Mouse (Mus musculus): ENCODE measurements around the gene Drg1. TPM values are rescaled to one million over a fixed set of nuclear protein-coding genes. Genes with fewer than 3 reads are reported as not detected.
"Not testable (repeated sequence)": the region's sequence is repeated elsewhere in the genome, so short reads cannot be mapped to it uniquely, and the experiment has no call there.

The Drg1 gene
- polyA plus RNA-seq, 1 experiment from 2014 or later = 283 TPM

DNA sequence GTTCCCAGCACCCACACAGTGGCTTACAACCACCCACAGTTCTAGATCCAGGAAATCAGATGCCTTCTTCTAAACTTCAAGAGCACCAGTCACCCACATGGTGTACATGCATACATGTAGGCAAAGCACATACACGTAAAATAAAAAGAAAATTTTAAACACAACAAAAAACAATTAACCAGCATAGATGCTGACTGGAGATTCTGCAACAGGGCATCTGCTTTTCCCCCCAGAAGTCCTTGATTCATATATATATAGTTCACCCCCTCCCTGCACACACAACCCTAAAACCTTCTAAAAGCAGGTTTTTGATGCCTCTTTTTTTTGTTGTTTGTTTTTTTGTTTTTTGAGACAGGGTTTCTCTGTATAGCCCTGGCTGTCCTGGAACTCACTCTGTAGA is 83.5 kb downstream of the Drg1 start:
- DNase-seq (ENCODE audit: low spot score) = not testable (repeated sequence)

DNA sequence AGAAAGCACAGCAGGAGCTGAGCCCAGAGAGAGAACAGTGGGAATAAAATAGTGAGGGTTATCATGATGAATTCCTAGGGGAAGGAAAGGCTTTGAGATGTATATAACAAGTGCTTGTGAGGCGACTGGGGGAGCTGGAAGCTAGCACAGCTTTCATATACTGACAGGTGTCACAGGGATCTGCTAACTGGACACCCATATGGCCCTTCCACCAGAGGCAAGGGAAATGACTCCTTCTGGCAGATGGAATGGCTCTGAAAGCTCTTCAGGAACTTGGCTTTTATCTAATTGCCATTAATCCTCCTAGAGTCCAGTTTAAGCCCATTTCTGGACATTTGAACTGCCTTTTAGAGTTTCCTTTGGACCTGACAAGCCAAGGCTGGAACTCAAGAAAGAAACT is 84.2 kb downstream of the Drg1 start:
- not testable (repeated sequence) for ATAC-seq; H3K27me3 ChIP-seq (replicated peaks; ENCODE audit: control insufficient read depth, insufficient read depth, low read length); H3K27ac ChIP-seq (ENCODE audit: low read depth, low read length); H3K4me1 ChIP-seq (ENCODE audit: control insufficient read depth, insufficient read depth, low read length); H3K4me3 ChIP-seq (ENCODE audit: low read depth, low read length); H3K4me2 ChIP-seq (ENCODE audit: low read length); H3K9me3 ChIP-seq (replicated peaks; ENCODE audit: control insufficient read depth, low read length); H3K36me3 ChIP-seq (ENCODE audit: control insufficient read depth, insufficient read depth, low read length); DNase-seq (ENCODE audit: low spot score); H3K9ac ChIP-seq (ENCODE audit: low read length)
- WGBS = 53% methylated on average over 1 of the region's 1 CpGs

More for the DNA sequence above, 83.5 kb downstream of the Drg1 start:
- H3K4me2 ChIP-seq (ENCODE audit: low read length); H3K36me3 ChIP-seq (ENCODE audit: control insufficient read depth, insufficient read depth, low read length); H3K4me1 ChIP-seq (ENCODE audit: control insufficient read depth, insufficient read depth, low read length); H3K27me3 ChIP-seq (replicated peaks; ENCODE audit: control insufficient read depth, insufficient read depth, low read length); ATAC-seq; H3K9me3 ChIP-seq (replicated peaks; ENCODE audit: control insufficient read depth, low read length); H3K4me3 ChIP-seq (ENCODE audit: low read depth, low read length); H3K9ac ChIP-seq (ENCODE audit: low read length); H3K27ac ChIP-seq (ENCODE audit: low read depth, low read length): not testable (repeated sequence)
- 100% methylated on average over 1 of the region's 1 CpGs for whole genome bisulfite sequencing

DNA sequence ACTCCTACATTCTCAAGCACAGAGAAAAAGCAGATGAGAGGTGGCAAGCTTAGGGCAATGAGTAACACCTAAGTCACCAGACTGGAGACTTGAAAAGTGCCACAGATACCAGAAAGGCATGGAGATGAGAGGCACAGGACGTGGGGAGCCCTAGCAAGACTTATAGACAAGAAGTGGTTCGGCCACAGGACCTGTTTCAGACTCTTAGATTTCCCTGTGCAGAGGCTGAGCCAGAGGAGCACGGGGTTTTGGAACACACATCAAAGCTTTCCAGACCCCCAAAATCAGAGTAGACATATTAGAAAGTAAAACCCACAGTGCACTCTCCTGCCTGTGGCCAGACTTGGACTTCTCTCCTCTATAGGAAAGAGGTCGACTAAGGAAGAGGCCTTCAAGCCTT is 85.0 kb downstream of the Drg1 start:
- H3K27ac ChIP-seq (ENCODE audit: low read depth, low read length); DNase-seq (ENCODE audit: low spot score); H3K36me3 ChIP-seq (ENCODE audit: control insufficient read depth, insufficient read depth, low read length); H3K4me1 ChIP-seq (ENCODE audit: control insufficient read depth, insufficient read depth, low read length); ATAC-seq; H3K9me3 ChIP-seq (replicated peaks; ENCODE audit: control insufficient read depth, low read length); H3K9ac ChIP-seq (ENCODE audit: low read length); H3K27me3 ChIP-seq (replicated peaks; ENCODE audit: control insufficient read depth, insufficient read depth, low read length); H3K4me3 ChIP-seq (ENCODE audit: low read depth, low read length); H3K4me2 ChIP-seq (ENCODE audit: low read length): not testable (repeated sequence)
- 63% methylated on average over 4 of the region's 4 CpGs for WGBS

DNA sequence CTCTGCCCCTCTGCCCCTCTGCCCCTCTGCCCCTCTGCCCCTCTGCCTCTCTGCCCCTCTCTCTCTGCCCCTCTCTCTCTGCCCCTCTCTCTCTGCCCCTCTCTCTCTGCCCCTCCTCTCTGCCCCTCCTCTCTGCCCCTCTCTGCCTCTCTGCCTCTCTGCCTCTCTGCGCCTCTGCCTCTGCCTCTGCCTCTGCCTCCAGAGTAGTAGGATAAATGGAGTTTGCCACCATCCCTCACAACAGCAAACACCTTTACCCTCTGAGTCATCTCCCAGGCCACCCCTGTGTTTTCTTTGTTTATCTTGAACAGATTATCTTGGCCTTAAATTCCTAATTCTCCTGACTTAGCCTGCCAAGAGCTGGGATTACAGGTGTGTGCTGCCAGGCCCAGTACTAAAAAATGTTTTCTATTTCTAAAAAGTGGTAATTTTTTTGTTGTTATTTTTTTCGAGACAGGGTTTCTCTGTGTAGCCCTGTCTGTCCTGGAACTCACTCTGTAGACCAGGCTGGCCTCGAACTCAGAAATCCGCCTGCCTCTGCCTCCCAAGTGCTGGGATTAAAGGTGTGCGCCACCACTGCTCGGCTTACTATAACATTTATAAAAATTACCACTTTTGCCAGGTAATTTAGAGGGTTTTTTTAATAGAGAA is 85.6 kb downstream of the Drg1 start:
- not testable (repeated sequence) for H3K27ac ChIP-seq (ENCODE audit: low read depth, low read length); H3K4me2 ChIP-seq (ENCODE audit: low read length); H3K4me3 ChIP-seq (ENCODE audit: low read depth, low read length); ATAC-seq; H3K27me3 ChIP-seq (replicated peaks; ENCODE audit: control insufficient read depth, insufficient read depth, low read length); H3K4me1 ChIP-seq (ENCODE audit: control insufficient read depth, insufficient read depth, low read length); H3K9ac ChIP-seq (ENCODE audit: low read length); H3K9me3 ChIP-seq (replicated peaks; ENCODE audit: control insufficient read depth, low read length); DNase-seq (ENCODE audit: low spot score); H3K36me3 ChIP-seq (ENCODE audit: control insufficient read depth, insufficient read depth, low read length)
- 77% methylated on average over 6 of the region's 6 CpGs for WGBS

DNA sequence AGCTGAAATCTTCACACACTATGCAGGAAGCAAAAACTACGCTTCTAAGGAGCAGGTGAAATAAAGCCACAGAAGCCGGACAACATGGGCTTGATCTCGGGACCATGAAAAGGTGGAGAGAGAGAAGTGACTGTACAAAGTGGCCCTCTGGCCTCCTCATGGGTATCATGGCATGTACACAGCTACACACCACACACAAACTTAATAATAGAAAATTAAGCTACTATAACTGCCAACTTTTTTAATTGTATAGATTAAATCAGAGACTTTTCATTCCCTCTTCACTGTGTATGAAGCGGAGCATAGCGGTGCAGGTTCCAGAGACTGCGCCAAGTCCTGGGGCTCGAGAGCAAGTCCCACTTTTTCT is 86.5 kb downstream of the Drg1 start:
- WGBS = 92% methylated on average over 7 of the region's 7 CpGs
- not testable (repeated sequence) for H3K4me2 ChIP-seq (ENCODE audit: low read length); H3K27ac ChIP-seq (ENCODE audit: low read depth, low read length); H3K27me3 ChIP-seq (replicated peaks; ENCODE audit: control insufficient read depth, insufficient read depth, low read length); H3K4me3 ChIP-seq (ENCODE audit: low read depth, low read length); H3K4me1 ChIP-seq (ENCODE audit: control insufficient read depth, insufficient read depth, low read length); DNase-seq (ENCODE audit: low spot score); H3K9me3 ChIP-seq (replicated peaks; ENCODE audit: control insufficient read depth, low read length); H3K9ac ChIP-seq (ENCODE audit: low read length); ATAC-seq; H3K36me3 ChIP-seq (ENCODE audit: control insufficient read depth, insufficient read depth, low read length)

DNA sequence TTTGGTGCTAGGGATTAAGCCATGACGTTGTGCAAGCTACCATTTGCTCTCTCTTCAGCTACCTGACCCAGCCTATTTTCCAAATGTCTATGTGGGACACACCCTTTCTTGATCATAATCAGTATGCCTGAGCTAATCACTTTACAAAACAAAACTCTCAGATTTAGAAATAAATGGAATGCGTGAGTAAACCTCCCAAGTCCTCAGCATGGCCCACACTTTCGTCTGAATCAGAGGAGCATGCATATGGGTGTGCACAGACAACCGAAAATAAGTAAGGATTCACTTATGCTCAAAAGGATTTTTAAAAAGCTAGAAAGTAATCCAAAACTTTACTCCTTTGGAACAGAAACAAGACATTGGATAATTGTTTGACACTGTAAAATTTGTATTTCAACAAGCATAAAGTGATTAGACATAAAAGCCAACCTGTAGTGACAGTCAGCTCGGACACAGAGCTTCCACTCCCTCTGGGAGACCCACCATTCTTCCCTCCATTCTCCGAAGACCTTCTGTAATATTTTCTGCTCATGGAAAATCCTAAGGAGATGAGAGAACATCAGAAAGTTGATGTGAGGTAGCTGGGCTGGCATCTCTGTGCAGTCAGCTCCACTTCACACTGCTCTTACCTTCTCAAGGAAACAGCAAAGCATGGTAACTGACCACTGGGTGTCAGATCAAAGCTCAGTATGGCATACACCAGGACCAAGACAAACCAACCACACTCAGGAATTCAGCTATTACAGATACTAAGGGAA is 87.1 kb downstream of the Drg1 start:
- ATAC-seq; H3K27ac ChIP-seq (ENCODE audit: low read depth, low read length); H3K36me3 ChIP-seq (ENCODE audit: control insufficient read depth, insufficient read depth, low read length); H3K9ac ChIP-seq (ENCODE audit: low read length); H3K4me1 ChIP-seq (ENCODE audit: control insufficient read depth, insufficient read depth, low read length); H3K4me2 ChIP-seq (ENCODE audit: low read length); H3K9me3 ChIP-seq (replicated peaks; ENCODE audit: control insufficient read depth, low read length); DNase-seq (ENCODE audit: low spot score); H3K4me3 ChIP-seq (ENCODE audit: low read depth, low read length); H3K27me3 ChIP-seq (replicated peaks; ENCODE audit: control insufficient read depth, insufficient read depth, low read length): not testable (repeated sequence)
- WGBS = 85% methylated on average over 6 of the region's 6 CpGs

DNA sequence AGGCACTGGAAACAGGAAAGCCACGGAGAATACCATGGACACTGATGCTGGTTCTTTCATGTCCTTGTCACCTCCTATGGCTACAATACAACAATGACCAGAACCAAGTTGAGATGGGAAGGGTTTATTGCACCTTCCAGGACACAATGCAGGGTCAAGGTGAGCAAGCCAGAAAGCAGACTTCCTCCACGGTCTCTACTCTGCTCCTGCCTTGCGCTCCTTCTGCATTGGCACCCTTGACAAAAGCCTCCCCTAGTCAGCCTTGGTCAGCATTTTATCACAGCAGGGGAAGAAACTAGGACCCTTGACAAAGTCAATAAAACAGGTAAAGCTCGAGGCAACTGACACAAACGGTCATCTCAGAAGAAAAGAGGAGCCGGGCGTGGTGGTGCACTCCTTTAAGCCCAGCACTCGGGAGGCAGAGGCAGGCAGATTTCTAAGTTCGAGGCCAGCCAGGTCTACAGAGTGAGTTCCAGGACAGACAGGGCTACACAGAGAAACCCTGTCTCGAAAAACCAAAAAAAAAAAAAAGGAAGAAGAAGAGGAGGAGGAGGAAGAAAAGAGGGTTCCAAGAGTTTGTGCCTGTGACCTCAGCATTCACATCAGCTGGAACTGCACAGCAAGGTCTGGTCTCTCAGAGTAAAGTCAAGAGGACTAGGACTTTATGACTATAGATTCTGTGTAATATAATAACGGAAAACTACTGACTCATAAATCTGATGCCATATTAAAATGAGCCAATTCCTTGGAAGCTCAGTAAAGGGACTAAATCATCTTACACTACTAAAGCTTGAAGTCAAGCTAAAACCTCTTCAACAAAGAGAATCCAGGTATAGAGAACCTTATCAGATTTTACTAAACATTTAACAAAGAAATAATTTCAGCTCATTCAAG is 92.5 kb downstream of the Drg1 start:
- H3K4me2 ChIP-seq (ENCODE audit: low read length); H3K27ac ChIP-seq (ENCODE audit: low read depth, low read length); H3K4me1 ChIP-seq (ENCODE audit: control insufficient read depth, insufficient read depth, low read length); H3K27me3 ChIP-seq (replicated peaks; ENCODE audit: control insufficient read depth, insufficient read depth, low read length); H3K9ac ChIP-seq (ENCODE audit: low read length); H3K4me3 ChIP-seq (ENCODE audit: low read depth, low read length); H3K9me3 ChIP-seq (replicated peaks; ENCODE audit: control insufficient read depth, low read length); H3K36me3 ChIP-seq (ENCODE audit: control insufficient read depth, insufficient read depth, low read length); DNase-seq (ENCODE audit: low spot score): not testable (repeated sequence)
- 84% methylated on average over 11 of the region's 11 CpGs for WGBS
- ATAC-seq = peak; percentile 31; the same call in 1 of the 2 replicates

DNA sequence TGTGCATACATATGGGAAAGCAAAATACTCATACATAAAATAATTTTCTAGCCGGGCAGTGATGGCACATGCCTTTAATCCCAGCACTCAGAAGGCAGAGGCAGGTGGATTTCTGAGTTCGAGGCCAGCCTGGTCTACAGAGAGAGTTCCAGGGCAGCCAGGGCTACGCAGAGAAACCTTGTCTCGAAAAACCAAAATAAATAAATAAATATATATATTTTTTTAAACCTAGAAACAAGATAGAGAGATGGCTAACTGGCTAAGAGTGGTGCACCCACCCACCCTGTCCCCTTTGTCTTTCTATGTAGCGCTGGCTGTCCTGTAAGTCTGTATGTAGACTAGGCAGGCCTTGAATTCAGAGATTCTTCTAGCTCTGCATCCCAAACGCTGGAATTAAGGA is 93.7 kb downstream of the Drg1 start:
- H3K9me3 ChIP-seq (replicated peaks; ENCODE audit: control insufficient read depth, low read length); H3K27ac ChIP-seq (ENCODE audit: low read depth, low read length); H3K36me3 ChIP-seq (ENCODE audit: control insufficient read depth, insufficient read depth, low read length); H3K9ac ChIP-seq (ENCODE audit: low read length); H3K4me3 ChIP-seq (ENCODE audit: low read depth, low read length); DNase-seq (ENCODE audit: low spot score); ATAC-seq; H3K4me2 ChIP-seq (ENCODE audit: low read length); H3K27me3 ChIP-seq (replicated peaks; ENCODE audit: control insufficient read depth, insufficient read depth, low read length); H3K4me1 ChIP-seq (ENCODE audit: control insufficient read depth, insufficient read depth, low read length): not testable (repeated sequence)
- WGBS = 45% methylated on average over 3 of the region's 6 CpGs

Data from forebrain, embryonic 14.5 days (tissue).